Mouse (Mus musculus): ENCODE data around the gene Igsf21.
A peak's percentile ranks its signal among the peaks of the same experiment; 100 is the strongest.

The Igsf21 gene

DNA sequence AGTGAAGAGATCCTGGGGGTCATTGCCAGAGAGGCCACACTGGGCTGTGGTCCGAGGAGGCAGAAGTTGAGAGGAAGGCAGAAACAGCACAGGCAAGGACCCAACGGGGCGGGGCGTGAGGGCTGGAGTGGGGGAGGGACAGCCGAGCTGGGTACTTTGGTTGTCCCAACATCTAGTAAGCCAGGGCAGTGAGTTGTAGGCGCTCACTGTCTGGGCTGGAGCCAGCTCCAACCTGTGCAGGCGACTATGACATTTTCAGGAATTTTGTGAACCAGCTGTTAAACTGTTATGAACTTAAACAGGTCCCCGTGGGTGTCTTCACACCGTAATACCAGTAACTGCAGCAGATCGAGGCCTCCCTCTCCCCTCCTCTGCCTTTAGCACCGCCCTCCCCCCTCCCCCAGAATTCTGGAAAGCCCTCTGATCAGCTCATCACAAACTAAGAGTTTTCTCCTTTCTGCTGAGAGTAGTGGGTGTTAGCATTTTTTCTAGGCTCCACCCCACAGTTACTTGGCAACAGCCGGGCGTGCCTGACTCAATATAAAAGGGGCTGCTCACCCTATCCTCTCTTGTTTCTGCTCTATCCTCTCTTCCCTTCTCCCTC is 208.7 kb downstream of the Igsf21 start:
- DNase-seq = no peak

DNA sequence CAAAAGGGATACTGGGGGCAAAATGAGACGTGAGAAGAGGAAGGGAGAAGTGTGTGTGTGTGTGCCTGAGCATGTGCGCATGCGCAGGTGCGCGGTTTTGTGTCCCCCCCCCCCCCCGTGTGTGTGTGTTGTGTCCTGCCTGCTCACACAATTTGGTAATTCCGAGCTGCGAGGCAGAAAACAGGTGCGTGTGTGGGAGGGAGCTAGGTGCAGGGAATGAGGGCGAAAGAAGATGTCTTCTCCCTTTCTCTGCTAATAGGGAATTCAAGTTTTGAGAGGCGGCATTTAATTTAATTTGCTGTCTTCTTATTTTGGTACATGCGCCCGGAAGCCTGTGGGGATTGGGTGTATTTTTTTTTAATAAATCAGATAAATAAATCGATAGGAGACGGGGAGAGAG is 211.4 kb downstream of the Igsf21 start:
- DNase-seq = no peak

DNA sequence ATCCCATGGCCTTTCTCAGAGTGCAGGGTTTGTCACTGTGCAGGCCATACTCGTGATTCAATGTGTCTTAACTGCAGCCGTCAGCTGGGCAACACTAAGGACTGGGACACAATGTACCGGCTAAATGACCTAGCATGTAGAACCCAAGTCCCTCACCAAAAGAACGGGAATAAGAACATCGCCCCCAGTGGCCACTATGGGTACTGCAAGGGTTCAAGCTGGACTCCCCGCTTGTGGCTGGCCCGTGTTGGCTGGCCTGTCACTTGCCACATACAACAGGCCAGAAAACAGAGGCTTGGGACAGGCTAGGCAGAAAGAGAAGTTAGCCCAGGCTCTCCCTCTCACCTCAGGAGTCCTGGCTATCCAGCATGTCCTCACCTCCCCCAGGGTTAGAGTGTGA is 213.2 kb downstream of the Igsf21 start:
- DNase-seq = peak; percentile 64

DNA sequence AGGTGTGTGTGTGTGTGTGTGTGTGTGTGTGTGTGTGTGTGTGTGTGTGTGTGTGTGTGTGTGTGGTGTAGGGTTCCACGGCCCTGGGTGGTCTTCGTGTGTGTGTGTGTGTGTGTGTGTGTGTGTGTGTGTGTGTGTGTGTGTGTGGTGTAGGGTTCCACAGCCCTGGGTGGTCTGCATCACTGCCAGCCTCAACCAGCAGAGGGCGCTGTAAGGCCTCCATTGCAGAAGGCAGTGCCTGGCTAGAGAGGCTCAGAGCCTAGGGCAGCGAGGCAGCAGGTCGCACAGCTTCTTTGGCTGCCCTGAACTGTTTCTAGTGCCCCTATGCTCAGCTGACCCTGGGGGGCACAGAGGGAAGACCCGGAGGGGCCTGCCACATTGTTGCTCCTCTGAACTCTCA is 216.2 kb downstream of the Igsf21 start:
- peak; percentile 56 for DNase-seq

DNA sequence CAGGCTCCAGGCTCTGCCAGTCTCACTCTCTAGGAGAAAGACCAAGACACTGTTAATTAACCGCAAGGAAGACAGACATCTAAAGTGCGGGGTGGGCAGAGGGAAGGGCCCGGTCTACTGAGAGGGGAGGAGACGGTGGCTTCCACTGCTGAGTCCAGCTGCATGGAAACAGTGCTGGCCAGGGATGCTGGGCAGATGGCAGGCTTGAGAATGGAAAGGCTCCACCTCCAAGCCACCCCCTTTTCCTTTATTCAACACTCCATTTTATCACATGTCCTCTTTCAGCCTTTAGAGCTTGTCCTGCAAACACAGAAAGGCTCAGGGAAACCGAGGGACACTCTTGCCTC is 216.6 kb downstream of the Igsf21 start:
- no peak for DNase-seq

DNA sequence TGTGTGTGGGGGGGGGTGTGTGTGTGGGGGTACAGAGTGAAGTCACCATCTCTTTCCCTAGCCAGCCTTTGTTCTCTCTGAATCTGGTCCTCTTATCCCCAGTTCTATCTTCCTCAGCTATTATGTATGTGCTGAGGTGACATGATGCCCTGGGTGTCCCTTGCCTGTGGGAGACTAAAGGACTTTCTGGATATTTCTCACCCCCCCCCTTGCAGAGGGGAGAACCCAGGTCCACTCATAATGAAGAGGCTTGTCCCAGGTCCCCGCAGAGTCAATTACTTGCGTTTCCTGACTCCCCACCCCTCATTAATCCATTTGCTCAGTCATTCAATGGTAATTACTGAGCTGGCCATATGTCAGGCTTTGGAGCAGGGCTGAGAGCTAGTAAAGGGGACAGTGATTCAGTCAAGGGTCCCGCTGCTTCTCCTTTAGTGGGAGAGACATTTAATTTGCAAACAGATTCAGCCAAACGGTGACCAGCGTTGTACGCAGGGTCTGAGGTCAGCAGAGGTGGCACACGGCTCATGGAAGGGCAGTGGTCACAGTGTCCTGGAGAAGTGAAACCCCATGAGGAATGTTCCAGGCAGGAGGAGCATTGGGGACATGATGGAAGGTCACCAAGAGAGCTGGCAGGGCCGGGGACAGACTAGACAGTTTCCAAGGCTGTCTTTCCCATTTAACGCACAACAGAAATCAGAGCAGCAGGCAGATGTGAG is 217.1 kb downstream of the Igsf21 start:
- DNase-seq = no peak

DNA sequence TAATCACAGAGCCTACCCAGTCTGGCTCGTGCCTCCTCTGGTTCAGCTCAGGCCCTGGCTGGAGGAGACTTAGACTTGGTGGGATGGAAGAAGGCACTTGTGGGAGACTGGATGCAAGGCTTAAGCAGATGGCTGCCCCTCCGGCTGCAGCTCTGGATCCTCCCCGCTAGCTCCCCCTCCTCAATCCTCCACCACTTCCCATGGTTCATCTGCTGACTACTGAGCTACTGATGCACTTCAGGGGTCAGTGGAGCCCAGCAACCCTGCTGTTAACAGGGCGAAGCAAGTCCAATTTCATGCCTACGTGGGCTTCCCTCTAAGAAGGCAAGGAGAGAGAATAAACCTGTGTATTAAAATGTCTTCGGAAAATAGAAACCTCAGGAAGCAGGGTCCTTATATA is 222.8 kb downstream of the Igsf21 start:
- DNase-seq = no peak

DNA sequence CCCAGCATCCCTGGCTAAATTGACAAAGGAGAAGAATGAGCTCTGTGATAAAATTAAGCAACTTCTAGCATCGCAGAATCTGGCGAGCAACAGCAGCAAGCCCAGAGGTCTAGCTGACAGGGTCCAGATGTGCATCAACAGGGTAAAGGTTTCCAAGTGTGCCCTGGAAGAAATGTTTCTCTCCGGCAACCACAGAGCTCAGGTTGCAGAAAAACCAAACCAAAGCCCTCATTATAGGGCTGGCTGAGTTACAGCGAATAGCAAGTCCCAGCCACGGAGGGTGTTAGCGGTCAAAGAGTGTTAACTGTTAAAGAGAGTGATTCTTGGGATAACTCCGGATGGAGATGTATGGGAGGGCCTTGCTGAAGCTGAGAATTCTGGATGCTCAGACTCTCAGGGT is 230.7 kb downstream of the Igsf21 start:
- no peak for DNase-seq

DNA sequence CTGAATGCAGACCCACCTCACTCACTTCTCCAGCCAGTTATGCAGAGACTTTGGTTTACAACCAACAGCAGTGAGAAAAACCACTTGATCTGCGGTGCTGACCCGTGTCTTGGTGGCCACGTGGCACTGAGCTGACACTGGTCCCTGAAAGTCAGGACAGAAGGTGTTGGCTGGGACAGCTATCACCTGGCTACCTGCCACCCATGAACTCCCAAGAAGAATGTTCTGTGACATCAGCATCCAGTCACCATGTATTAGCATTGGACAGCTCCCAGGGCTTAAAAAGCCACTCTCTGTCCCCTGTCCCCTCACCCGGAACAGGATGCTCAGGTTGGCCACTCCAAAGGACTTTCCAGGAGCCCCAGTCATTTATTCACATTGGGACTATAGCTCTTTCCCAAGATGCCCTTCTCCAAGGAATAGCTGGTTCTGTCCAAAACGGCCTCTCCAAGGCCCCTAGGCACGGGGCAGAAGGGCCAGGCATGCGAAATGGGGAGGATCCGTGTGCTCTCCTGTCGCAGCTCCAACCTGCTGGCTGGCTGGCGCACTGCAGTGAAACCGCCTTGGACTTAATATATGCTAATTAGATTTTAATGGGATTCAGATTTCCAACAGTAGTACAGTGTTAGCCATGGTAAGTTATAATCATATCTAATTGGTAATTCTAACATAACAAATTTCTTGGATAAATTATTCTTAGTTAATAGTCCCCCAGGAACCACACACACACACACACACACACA is 235.7 kb downstream of the Igsf21 start:
- no peak for DNase-seq

DNA sequence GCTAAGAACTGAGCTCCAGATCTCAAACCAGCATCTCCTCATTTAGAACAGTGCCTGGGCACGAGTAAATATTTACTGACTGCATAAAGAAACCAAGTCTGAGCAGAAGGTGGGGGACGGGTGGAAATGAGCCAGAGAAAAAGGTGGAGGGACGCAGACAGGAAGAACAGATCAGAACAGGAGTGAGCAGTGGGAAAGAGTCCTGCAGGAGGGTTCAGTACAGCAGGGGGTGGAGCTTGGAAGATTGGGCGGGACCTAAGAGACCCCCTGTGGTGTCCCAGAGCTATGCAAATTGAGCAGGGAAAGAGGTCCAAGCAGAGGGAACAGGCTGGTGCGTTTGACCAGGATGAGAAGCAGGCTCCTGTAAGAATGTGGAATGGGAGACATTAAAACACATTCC is 241.7 kb downstream of the Igsf21 start:
- DNase-seq = no peak

DNA sequence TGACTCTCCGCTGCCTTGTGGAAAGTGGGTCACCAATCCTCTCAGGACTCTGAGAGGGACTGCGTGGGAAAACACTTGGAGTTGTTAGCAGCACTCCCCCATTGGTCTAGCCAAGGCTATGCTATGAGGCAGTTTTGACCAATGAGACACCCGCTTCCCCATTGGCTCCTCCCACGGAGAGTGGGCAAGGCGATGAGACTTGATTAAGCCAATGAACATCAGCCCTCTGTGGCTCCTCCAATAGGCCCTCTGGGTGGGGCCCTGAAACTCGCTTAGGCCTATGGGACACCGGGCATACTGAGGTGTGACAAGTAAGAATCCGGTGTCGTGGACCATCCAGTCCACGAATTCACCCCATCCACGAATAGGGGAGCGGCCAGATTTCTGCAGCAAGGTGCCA is 242.4 kb downstream of the Igsf21 start:
- peak; percentile 48 for DNase-seq

DNA sequence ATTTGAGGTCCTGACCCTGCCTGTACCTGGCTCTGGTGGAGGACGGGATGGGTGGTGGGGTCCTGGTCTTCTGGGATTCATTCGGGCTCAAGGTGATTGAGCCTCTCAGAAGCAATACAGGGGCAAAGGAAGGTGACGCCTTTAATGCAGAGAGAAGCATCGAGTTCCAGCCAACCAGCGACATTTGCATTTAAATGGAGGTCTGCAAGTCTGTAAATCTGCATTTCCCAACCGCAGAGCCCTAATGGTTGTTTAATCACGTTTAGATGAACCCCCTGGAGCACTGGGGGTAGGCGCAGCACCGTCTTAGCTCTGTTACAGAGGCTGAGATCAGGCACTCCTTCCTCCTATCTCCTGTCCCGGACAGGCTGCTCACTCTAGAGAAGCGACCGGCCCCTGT is 244.5 kb downstream of the Igsf21 start:
- DNase-seq = no peak

DNA sequence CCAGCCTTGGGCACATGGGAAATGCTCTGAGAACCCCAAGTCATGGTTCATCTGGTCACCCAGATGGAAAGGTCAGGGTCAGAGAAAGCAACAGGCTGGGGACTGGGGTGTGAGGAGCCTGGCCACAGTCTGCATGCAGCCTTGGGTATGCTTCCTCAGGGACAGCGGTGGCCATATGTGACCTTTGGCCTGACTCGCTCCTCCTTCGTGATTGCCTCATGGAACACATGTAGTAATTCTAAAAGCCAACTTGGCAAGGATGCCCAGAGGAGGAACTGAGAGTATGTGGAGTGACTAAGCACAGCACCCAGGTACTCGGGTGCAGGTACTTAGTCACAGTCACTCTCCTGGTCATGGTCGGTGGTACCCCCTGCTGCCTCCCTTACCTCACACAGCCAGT is 245.7 kb downstream of the Igsf21 start:
- no peak for DNase-seq

DNA sequence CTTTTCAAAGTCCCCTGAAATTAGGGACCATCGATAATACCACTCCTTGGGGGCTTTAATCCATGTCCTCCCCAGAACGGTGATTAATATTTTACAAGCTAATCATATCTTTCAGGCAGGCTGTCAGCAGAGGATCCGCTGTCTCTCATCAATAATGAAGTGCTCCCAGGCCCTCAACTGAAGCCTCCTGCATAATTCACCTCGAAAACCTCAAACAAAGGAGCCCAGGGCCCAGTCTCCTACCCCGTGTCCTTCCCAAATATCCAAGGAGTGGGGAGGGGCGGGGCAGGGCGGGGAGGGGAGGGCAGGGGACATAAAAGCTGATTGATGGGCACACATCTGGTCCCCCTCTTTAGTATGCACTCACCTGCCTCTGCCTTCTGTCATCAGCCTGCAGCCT is 247.6 kb downstream of the Igsf21 start:
- no peak for DNase-seq

DNA sequence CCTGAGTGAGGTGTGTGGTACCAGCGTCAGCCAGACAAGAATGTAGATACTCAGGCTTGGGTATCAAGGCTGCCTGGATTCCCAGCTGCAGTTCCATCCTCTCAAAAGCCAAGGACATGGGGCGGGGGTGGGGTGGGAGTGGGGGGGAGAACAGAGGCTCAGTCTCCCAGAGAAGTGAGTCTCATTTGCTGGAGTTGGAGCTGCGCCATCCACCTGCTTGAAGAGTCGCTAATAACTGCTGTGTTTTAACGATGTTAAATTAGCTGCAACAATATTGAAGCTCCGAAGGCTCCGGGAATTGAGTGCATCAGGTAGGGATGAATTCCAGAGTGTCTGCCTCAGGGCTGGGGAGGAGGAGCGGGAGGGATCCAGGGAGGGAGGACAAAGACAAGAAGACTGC is 250.9 kb downstream of the Igsf21 start:
- DNase-seq = no peak

DNA sequence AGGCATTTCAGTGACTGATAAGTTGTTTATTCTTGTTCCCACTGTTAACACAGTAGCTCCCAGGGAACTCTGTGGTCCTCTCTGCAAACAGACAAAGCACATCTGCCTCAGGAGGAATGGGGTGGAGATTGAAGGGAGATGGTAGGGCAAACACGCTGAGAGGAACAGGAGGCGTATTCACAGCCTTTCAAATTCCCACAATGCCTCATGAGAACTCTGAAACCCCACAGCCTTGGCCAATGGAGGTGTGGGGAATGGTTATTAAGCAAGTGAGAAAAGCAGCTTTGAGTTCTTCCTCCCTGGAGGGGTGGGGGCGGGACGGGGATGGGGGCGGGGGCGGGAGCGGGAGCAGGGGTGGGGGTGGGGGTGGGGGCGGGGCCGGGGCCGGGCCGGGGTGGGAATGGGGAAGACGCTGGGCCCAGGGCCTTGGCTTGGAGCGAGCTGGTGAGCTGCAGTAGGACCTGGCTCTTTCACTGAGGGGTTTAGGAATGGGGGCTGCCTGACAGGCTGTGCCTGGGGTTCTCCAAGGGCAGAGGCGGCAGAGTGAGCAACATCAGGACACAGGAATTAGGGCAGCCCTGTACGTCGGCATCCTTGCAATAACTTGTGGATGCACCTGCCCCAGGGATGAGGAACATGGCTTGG is 253.4 kb downstream of the Igsf21 start:
- DNase-seq = no peak

DNA sequence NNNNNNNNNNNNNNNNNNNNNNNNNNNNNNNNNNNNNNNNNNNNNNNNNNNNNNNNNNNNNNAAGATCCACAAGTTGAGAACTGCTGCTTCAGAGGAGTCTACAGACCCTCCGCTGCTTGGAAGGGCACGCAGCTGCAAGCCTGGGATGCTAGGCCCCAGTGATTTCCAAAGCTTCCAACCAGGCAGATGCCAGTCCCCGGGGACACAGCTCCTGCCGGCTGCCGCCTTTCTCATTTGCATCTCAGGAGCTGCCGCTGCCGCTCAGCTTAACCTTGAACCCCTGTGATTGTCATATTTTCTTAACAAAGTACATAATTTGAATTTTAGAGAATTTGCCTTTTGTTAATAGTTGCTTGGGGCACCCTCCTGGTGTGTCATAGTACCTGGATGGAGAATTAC is 259.7 kb downstream of the Igsf21 start:
- DNase-seq = no peak

DNA sequence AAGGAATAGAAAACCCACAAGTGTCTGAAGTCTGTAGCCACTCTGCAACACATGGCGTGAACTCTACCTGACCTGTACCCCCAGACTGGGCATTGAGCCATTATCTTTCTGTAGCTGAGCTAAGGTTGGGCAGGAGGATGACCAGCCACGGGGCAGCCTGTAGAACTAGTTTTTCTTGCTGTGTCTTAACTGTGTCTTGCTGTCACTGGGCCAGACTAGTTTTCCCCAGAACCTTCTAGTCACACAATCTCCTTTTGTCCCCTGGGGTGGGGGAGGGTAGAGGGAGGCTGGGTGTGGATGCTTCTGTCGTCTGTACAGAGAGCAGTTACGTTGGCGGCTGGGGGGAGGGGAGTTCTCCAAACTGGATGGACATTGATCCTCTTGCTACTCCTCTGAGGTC is 267.9 kb downstream of the Igsf21 start:
- no peak for DNase-seq

DNA sequence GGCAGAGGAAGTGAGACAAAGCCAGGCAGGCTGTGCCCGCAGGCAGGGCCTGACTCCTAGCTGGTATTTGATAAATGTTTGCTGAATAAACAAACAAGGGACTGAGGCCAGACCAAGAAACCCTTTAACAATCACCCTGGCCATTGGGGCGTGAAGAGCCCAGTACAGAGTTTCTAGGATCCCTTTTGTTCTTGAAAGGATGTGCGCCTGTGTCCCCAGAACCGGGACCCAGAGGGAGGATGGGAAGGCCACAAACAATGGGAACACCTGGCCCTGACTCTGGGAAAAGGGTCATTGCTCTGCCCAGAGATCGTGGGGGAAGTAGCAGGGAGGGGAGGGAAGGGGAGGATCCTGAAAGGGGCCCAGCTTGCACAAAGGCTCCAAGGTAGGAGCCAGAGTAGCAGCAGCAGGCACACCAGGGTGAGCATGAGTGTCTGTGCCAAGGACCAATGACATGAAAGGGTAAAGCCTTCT is 269.2 kb downstream of the Igsf21 start:
- DNase-seq = no peak

Measured in cerebellum, adult 11 months (tissue).